Mouse (Mus musculus) testis, adult 2 months (tissue): ENCODE results near the gene Tyw1. TPM values are rescaled to one million over a fixed set of nuclear protein-coding genes. Genes with fewer than 3 reads are reported as not detected.

Experiments
- H3K27ac ChIP-seq: fragments of 200-500 bp; 2 replicates; pipeline ENCODE4 v1.5.1; 2012; ENCODE audit warnings: low read depth, low read length; ENCODE audit not compliant: control insufficient read depth, insufficient read depth
- H3K27me3 ChIP-seq: fragments of 200-500 bp; 2 replicates; pipeline ENCODE4 v1.6.1; 2012; ENCODE audit warnings: mild to moderate bottlenecking, low read length, moderate library complexity; ENCODE audit not compliant: control insufficient read depth, insufficient read depth
- H3K36me3 ChIP-seq: fragments of 200-500 bp; 2 replicates; pipeline ENCODE4 v1.6.1; 2012; ENCODE audit warnings: mild to moderate bottlenecking, low read length; ENCODE audit not compliant: control insufficient read depth, insufficient read depth
- H3K4me1 ChIP-seq: fragments of 200-500 bp; 2 replicates; pipeline ENCODE4 v1.6.1; 2012; ENCODE audit warnings: low read length; ENCODE audit not compliant: control insufficient read depth, insufficient read depth
- H3K4me3 ChIP-seq: fragments of 200-500 bp; 2 replicates; pipeline ENCODE4 v1.5.1; 2012; ENCODE audit warnings: low read depth, mild to moderate bottlenecking, low read length, moderate library complexity, mixed read lengths; ENCODE audit not compliant: control insufficient read depth
- CTCF ChIP-seq: fragments of 200-500 bp; IDR thresholded peaks from 2 replicates; pipeline ENCODE4 v1.5.1; 2012; ENCODE audit warnings: low read depth, mild to moderate bottlenecking, inconsistent platforms, low read length, moderate library complexity; ENCODE audit not compliant: control insufficient read depth, insufficient read depth, insufficient replicate concordance
- POLR2A ChIP-seq: fragments of 200-500 bp; IDR thresholded peaks from 2 replicates; pipeline ENCODE4 v1.6.1; 2012; ENCODE audit warnings: low read depth, mild to moderate bottlenecking, inconsistent platforms, low read length, moderate library complexity; ENCODE audit not compliant: control insufficient read depth
- polyA plus RNA-seq: library from polyadenylated mRNA; depleted of rRNA; stranded (reverse); fragments of >200 nt; gene quantifications from 2 replicates; pipeline ENCODE4 v1.2.3, GENCODE M21; 2012

Gene Tyw1
- polyA plus RNA-seq, 1 experiment, result 8.0 TPM

DNA sequence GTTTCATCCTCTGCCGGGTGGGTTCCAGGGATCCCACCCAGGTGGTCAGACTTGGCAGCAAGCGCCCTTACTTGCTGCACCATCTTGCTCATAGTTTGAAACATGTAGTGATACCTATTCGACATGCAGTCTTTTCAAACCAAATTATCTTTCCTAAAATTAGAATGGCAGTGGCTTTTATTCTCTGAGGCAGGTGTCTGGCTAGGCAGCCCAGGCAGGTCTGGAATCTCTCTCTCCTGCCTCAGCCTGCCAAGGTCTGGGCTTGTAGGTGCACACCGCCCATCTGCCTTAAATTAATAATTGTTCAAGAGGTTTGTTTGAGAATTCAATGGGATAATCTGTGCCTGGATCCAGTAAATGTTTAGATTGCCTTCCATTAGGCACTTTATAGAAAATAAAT, 75.4 kb downstream of the Tyw1 start:
- no peaks in the 10 kb centered on the region for H3K4me1 ChIP-seq
- H3K27me3 ChIP-seq, result no peaks in the 10 kb centered on the region
- H3K36me3 ChIP-seq, result no peaks in the 10 kb centered on the region; the same call in 1 of the 2 replicates

DNA sequence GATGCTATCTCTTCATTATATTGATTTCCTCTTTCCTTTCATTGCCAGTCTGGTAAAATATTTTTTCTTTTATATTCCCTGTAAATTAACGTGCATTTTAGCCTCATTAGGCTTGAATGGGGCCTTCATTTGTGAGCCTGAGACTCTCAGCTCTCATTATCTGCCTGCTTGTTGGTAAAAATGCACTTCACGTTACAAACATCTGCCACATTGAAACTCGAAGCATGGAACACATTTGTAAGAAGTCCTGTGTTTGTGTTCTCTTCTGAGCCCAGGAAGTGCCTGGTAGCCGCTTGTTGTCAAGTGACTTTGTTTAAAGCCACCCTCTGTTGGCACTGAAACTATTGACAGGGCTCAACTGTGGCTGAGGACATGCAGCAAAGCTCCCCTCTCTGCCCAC, 75.8 kb downstream of the Tyw1 start:
- Histone ChIP-seq H3K27me3 (no peaks in the 10 kb centered on the region), H3K27ac (no peak overlapping the region), H3K4me1 (no peaks in the 10 kb centered on the region), H3K4me3 (no peak overlapping the region), H3K36me3 (no peaks in the 10 kb centered on the region; the same call in 1 of the 2 replicates)
- TF ChIP-seq CTCF (no peak), POLR2A (no peak)

More for the DNA sequence above, 75.4 kb downstream of the Tyw1 start:
- Histone ChIP-seq H3K27ac (no peak overlapping the region), H3K4me3 (no peak overlapping the region)
- TF ChIP-seq CTCF, result no peak
- TF ChIP-seq POLR2A, result no peak

DNA sequence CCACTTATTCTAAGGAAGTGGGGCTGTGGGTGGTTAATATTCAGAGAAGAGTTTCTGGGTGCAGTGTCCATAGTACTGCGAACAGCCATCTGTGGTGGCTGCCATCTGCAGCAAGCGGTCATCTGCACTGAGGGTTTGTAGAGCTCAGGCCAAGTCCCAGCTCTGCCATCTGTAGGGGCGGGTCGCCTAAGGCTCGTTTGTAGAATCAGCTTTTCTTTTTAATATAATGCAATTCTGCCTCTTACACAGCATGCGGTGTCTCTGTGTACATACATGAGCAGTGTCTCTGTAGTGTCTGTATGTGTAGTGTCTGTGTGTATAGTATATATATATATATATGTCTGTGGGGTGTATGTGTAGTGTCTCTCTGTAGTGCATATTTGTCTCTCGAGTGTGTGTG, 78.1 kb downstream of the Tyw1 start:
- Histone ChIP-seq H3K27me3 (no peaks in the 10 kb centered on the region), H3K4me1 (no peaks in the 10 kb centered on the region), H3K27ac (no peak overlapping the region), H3K4me3 (no peak overlapping the region), H3K36me3 (no peaks in the 10 kb centered on the region; the same call in 1 of the 2 replicates)
- TF ChIP-seq POLR2A, result no peak
- no peak for TF ChIP-seq CTCF

DNA sequence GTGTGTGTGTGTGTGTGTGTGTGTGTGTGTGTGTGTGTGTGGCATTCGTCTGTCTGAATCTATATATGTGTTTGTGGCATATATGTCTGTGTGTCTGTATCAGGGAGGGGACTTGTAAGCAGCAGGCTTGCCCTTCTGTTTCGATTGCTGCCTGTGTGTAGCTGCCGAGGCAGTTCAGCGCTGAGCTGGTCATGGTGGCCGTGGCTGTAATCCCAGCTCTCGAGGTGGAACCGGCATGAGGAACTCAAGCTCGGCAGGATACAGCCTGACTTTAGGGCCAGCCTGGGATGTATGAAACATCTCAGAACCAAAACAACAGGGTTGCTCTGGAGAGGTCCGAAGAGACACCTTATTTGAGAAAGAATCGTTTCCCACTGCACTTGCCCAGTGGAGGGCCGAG, 78.6 kb downstream of the Tyw1 start:
- no peaks in the 10 kb centered on the region; the same call in 1 of the 2 replicates for H3K36me3 ChIP-seq
- no peaks in the 10 kb centered on the region for H3K4me1 ChIP-seq
- H3K27ac ChIP-seq, result no peak overlapping the region
- TF ChIP-seq POLR2A (no peak), CTCF (no peak)
- H3K27me3 ChIP-seq, result no peaks in the 10 kb centered on the region
- no peak overlapping the region for H3K4me3 ChIP-seq

DNA sequence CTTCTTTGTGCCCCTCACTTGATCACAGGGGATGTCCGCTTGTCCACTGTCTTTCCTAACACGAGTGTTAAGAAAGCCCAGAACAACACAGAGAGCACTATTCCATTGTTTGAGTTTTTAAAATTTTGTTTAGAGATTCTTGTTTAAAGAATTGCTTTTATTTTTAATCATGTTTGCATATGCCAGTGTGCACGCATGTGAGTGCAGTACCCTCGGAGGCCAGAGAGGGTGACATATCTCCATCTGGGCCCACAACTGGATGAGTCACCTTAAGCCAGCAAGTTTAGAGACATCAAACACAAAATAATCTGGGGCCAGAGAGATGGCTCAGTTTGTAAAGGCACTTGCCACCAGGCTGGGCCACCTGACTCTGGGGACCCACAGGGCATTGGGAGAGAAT, 80.0 kb downstream of the Tyw1 start:
- H3K27ac ChIP-seq, result no peak overlapping the region
- H3K4me3 ChIP-seq, result no peak overlapping the region
- H3K4me1 ChIP-seq, result no peaks in the 10 kb centered on the region
- no peaks in the 10 kb centered on the region; the same call in 1 of the 2 replicates for H3K36me3 ChIP-seq
- no peaks in the 10 kb centered on the region for H3K27me3 ChIP-seq
- no peak for TF ChIP-seq CTCF
- TF ChIP-seq POLR2A, result no peak

DNA sequence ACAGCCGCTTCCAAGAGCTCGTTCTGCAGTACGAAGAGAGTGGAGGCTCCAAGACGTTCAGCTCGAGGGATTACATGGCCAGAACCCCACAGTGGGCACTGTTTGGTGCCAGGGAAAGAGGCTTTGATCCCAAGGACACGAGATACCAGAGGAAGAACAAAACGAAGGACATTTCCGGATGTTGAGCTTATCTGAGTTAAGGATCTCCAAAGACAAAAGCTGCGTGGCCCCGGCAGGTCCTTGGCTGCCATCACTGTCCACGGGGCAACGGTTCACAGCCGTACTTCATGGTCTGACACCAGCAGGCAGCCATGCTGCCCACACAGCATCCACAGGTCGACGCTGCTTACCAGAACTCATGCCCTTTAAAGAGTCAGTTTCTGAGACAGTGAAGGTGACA, 85.2 kb downstream of the Tyw1 start:
- Histone ChIP-seq H3K27ac (no peak overlapping the region), H3K27me3 (no peaks in the 10 kb centered on the region), H3K4me3 (no peak overlapping the region), H3K36me3 (no peaks in the 10 kb centered on the region), H3K4me1 (peaks cover 8% of the 10 kb centered on the region)
- no peak for TF ChIP-seq CTCF
- TF ChIP-seq POLR2A, result no peak

DNA sequence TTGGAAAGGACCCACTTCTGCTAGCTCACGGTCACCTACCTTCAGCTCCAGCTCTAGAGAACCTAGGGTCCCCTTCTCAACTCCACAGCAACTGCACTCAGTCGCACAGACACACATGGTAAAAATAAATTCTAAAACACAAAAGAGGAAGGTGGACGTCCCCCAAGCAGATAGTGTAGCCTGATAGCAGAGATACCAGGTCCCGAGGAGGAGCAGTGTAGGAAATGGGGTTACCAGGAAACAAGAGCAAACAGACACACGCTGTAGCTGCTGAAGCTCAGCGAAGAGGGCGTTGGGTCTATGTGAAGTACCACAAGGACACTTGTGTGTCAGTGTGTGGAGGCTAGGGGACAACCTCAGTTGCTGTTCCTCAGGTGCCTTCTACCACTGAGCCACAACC, 89.6 kb downstream of the Tyw1 start:
- H3K27ac ChIP-seq, result no peak overlapping the region
- H3K36me3 ChIP-seq, result no peaks in the 10 kb centered on the region
- H3K4me3 ChIP-seq, result no peak overlapping the region
- peaks cover 8% of the 10 kb centered on the region for H3K4me1 ChIP-seq
- H3K27me3 ChIP-seq, result no peaks in the 10 kb centered on the region
- no peak for TF ChIP-seq POLR2A
- no peak for TF ChIP-seq CTCF

DNA sequence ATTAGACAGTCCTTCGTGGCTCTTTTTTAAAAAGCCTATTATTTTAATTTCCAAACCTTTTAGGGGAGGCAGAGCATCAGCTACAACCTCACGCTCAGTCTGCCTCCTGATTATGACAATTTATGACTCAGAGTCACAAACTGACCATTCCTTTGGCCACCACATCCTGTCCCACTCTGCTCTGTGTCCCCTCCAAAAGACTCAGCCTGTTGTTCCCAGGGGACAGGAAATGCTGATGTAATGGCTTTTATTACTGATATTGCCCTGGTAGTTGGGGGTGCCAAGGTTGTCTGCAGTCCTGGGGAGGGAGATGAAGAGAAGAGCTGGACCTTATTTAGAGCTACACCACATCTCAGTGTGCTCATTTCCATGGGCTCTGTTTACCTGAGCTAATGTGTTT, 90.5 kb downstream of the Tyw1 start:
- no peak overlapping the region for H3K27ac ChIP-seq
- no peaks in the 10 kb centered on the region for H3K36me3 ChIP-seq
- no peak for TF ChIP-seq CTCF
- TF ChIP-seq POLR2A, result no peak
- H3K4me3 ChIP-seq, result no peak overlapping the region
- no peaks in the 10 kb centered on the region for H3K27me3 ChIP-seq
- H3K4me1 ChIP-seq, result peaks cover 8% of the 10 kb centered on the region
